Mouse (Mus musculus) ES-Bruce4 (cell line): ENCODE measurements around the gene Fnbp1.

ENCODE experiments used
- CTCF ChIP-seq: IDR thresholded peaks from one replicate; pipeline ENCODE4 v1.8.1; 2011; ENCODE audit warnings: low read depth, low read length
- EP300 ChIP-seq: IDR thresholded peaks from 2 replicates; pipeline ENCODE4 v1.6.1; 2011; ENCODE audit warnings: low read depth, low read length; ENCODE audit not compliant: insufficient read depth
- POLR2A ChIP-seq: IDR thresholded peaks from one replicate; pipeline ENCODE4 v1.8.1; 2011; ENCODE audit warnings: low read length; ENCODE audit not compliant: insufficient read depth

DNA sequence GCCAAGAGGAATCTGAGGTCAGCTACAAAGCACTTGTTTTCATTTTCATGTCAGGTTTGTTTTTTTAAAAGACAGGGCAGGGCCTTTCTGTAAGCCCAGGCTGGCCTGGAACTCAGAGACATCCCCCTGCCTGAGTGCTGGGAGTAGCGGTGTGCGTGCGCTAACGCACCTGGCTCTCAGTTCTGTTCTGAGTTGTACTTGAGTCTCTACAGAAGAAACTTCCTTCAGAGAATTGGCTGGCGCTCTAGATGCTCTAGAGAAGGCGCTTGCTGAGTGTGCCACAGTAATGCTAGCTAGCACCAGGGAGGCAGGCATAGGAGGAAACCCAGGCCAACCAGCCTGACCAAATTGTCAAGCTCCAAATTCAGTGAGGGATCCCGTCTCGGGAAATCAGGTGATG, 52.9 kb downstream of the Fnbp1 start:
- TF ChIP-seq POLR2A, result no peak
- no peak for TF ChIP-seq CTCF
- no peak for TF ChIP-seq EP300
